Comparison of ENCODE assay signal across 11 mouse cellular contexts in the genomic region with DNA sequence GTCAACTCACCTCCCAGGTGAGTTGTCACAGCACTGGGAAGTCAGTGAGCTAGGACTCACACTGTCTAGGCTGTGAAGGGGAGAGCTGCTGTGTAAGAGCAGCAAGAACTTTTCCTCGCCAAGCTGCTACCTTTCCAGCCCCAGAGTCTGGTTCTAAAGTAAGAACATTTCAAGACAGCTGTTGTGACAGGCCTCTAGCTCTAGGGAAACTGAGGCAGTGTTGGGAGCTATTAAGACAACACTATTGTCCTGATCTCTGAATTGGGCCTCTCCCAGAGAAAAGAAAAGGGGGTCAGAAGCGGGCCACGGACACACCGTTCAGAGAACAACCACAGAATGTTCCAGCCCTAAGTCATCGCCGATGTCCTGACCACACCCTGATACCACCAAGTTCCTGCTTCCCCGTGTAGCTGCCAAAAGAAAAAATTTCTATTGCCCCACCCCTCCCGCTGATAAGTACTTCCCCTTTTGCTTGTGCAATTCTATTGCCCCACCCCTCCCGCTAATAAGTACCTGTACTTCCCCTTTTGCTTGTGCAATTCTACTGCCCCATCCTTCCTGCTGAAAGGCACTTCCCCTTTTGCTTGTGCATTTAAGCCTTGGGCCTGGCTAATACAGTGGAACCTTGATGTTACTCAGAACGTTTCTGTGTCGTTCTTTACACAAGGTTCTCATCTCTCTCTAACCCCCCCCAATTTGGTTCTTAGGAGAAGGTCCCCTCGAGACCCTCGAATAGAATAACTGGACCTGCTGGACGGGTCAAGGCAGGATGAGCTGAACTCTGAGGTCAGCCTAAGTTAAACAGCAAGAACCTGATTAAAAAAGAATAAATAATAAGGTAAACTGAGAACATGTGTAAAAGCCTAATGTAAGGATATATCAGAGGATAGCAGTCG. TPM values are rescaled to one million over a fixed set of nuclear protein-coding genes. Genes with fewer than 3 reads are reported as not detected.
"Had no signal": no experiment of that assay in that cellular context is flagged by ENCODE, and none has a peak within 500 bp of the region (broad histone marks: within the 10 kb centered on the region; RNA-seq: fewer than 3 reads in every experiment).

No protein-coding gene starts in this region.

RNA-seq across cellular contexts. Expression of a gene that starts 51.2 kb away (rescaled TPM):
- polyA plus RNA-seq: intestine, embryonic 16.5 days; kidney, adult 2 months; kidney, embryonic 15.5 days; large intestine, adult 2 months; limb, embryonic 13.5 days; liver, adult 2 months; lung, embryonic 14.5 days; midbrain, embryonic 10.5 days; midbrain, embryonic 14.5 days; neural tube, embryonic 13.5 days; stomach, postnatal 0 days had no signal
